Mouse (Mus musculus) CH12.LX (cell line): ENCODE measurements around the gene Zfp423.

ENCODE experiments used
- E2F4 ChIP-seq: IDR thresholded peaks from 2 replicates; pipeline ENCODE4 v1.6.1; 2011; ENCODE audit warnings: low read depth, low read length, improper control_type of control experiment; ENCODE audit not compliant: insufficient replicate concordance
- NELFE ChIP-seq: IDR thresholded peaks from 2 replicates; pipeline ENCODE4 v1.6.1; 2011; ENCODE audit warnings: low read depth, low read length, improper control_type of control experiment
- POLR2A ChIP-seq: IDR thresholded peaks from 2 replicates; pipeline ENCODE4 v1.6.1; 2011; ENCODE audit warnings: low read depth, mild to moderate bottlenecking, improper control_type of control experiment, low read length
- SMC3 ChIP-seq: IDR thresholded peaks from 2 replicates; pipeline ENCODE4 v1.6.1; 2011; ENCODE audit warnings: low read depth, low read length, improper control_type of control experiment
- USF1 ChIP-seq: IDR thresholded peaks from 2 replicates; pipeline ENCODE4 v1.6.1; 2014; ENCODE audit warnings: low read depth, mild to moderate bottlenecking, inconsistent platforms, low read length, improper control_type of control experiment
- USF2 ChIP-seq: conservative IDR thresholded peaks from 2 replicates; pipeline ENCODE4 v1.6.1; 2011; ENCODE audit warnings: low read depth, low read length, improper control_type of control experiment

DNA sequence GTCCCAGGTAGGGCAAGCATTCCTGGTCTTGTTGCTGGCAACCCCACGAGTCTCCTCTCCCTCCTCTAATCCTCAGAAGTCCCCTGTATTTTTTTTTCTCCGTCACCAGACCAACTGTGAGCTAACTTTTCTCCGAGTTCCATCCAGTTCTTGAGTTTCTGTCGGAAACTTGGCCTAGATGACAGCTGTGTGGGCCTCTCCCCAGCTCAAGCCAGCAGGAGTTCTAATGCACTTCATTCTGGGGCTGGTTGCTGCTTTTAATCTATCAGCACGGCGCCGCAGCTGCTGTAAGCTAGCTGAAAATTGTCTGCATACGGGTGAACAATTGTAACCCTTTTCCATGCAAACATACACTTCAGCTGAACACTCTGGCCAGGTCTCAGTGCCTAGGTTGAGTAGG, 236.4 kb downstream of the Zfp423 start:
- TF ChIP-seq USF1 (no peak), NELFE (no peak), USF2 (no peak), POLR2A (no peak), E2F4 (no peak), SMC3 (no peak)
